Mouse (Mus musculus) ES-CJ7 (cell line): ENCODE data around the gene Rusc1.

Experiments
- DNase-seq: peaks from one replicate; pipeline ENCODE4 v3.0.0; 2011; ENCODE audit warnings: low read depth, low spot score

The Rusc1 gene

DNA sequence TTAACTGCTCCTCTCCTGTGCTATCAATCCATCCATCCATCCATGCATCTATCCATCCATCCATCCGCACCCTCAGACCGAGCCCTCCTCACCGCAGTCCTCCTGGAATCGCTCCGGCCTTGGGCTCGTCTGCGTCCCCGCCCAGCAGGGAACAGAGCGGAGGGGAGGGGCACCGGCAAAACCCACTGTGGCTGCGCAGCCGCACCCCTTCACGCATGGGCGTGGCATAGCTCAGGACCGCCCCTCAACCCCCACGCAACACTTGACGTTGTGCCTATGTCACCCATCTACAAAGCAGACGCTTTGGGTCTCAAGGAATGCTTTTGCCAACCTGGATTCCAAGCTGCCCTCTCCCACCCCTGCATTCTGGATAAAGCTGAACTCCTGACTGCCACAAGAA is at the start of gene Rusc1:
TSS of gene Rusc1 (minus strand) at position 137 of the 400 bp plus-strand sequence.
- peak; percentile 89 for DNase-seq

DNA sequence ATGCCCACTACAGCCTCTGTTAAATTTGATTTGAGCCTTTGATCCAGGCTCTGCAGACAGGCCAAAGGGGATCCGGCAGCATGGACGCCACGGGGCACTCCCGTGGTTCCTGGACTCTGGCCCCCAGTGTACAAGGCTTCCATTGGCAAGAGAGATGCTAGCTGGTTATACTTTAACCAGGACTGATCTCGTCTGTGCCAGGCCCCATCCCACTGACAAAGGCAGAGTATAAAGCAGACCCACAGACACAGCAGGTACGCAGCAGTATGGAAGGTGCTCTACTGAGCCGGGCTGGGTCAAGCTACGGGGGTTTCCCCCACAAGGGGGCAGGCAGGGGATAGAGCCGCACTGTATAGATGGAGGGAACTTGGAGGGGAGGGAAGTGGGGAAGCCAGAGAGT is 43.3 kb upstream of the Rusc1 start:
- DNase-seq = peak; percentile 73

DNA sequence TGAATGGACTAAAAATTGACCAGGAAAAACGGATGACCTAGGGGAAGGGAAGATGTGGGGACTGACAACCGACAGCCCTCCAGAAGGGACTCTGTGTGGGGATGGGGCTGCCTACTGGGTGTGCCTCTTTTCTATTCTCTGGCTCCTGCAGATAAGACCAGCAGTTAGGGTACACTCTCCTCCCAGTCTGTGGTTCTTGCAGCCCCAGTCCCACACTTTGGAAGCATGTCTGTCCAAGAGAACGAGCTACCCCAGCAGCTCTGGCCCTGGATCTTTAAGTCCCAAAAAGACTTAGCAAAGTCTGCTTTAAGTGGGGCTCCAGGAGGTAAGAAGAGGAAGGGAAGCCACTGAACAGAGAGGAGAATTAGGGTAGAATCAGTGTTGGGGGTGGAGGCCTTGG is 42.8 kb upstream of the Rusc1 start, which contains the start of gene Pklr:
TSS of gene Pklr (plus strand) at position 185 of the 400 bp plus-strand sequence.
- DNase-seq = no peak

DNA sequence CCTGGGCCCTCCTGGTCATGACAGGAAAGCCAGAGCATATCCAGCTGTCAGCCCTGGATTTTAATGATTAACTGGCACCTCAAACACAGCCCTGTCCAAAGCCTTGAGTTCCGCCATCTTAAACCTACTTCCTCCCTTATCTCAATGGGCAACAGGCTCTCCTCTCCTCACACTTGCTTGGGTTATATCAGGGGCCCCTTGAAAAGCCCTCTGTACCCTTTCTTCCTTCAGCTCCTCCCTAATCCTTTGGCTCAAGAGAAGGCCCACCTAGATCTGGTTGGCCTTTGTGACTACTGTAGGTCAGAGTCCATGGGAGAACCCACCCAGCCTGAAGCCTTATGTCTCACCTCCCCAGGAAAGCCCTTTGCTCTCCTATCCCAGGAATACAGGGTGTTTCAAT is 40.6 kb upstream of the Rusc1 start:
- DNase-seq = no peak

DNA sequence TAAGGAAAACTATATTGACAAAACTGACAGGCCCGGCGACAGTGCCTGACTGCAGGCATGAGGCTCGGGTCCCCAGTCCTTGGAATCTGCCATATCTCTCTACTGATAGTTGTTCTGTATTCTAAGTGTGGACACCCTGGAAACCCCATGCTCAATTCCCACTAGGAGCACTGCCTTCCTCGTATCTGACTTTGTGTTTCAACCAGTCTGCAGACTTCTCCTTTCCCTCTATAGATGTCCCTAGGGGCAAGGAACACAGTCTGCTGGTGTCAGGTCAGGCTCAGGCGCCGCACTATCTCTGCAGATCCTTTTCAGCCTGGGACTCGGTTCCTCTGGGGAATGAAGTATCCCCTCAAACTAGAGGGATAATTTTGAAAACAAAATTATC is 39.9 kb upstream of the Rusc1 start:
- DNase-seq = no peak

DNA sequence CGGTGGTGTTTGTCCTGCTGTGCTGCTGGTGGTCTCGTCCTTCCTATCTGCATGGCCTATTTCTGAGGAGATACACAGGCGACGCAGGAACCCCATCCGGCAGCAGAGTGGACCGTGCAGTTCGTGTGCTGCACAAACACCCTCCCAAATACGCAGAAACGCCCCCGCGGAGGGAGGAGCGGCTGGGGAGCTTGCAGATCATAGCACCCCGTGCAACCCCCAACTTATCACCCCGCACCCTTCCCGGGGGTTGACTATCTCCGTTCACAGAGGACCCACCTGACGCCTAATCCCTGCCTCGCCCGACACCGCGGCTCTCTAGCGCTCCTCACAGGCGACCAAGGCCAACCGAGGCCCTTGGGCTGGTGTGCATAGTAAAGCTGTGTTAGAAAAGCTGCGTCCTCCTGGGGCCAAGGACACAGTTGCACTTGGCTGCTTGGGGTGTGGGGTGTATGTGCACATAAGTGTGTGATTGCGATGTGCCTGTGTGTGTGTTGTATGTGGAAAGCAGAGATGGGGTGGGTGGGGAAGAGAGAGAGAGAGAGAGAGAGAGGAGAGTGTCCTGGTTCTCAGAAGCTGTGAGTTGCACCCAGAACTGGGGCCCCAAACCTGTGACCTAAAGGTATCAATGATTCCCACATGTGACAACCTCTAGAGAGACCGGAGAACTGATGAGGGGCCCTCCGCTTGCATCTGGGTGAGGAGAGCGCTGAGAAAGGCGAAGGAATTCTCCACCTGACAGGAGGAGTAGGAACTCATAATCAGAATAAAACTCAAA is 39.4 kb upstream of the Rusc1 start:
- DNase-seq = no peak

DNA sequence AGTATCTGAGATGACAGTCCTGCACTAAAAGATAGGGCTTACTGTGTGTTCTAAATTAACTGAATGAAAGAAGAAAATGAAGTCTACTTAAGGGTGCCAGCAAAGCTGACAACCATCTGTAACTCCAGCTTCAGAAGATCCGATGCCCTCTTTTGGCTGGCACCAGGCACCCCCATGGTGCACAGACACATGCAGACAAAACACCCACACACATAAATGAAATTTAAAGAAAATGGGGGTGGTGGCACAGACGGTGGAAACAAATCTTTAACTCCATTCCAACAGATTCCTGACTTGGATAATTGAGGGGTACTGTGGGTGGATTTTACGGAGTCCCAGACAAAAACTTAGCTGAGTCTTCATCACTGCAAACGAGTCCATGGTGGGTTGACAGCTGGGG is 38.7 kb upstream of the Rusc1 start:
- no peak for DNase-seq

DNA sequence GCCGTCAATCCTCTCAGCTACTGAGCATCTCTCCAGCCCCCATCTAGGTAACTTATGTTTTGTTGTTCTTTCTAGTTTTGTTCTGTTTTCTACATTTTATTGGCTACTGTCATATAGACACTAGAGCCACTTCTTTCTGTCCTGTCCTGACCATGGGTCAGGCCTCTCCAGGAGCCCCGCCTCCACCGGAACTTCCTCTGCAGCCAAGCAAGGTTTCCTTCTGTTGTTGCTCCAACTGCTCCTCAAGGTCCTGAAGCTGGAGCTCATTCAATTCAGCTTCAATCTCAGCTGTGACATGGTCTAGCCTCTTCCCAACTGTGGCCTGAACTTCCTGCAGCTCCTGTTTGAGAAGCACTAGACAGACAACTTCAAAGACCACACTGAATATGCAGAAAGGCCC is 36.8 kb upstream of the Rusc1 start:
- no peak for DNase-seq

DNA sequence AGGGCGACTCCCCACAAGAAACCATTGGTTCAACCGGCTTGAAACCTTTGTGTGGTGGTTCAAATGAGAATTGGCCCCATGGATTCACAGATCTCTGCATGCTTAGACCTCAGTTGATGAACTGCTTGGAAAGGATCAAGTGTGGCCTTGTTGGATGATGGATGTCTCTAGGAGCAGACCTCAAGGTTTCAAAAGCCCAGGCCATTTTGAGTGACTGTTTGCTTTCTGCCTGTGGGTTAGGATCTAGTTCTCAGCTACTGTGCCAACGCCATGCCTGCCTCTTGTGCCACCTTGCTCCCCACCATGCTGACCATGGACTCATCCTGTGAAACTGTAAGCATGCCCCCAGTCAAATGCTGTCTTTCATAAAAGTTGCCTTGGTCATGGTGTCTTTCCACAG is 32.9 kb upstream of the Rusc1 start:
- no peak for DNase-seq

DNA sequence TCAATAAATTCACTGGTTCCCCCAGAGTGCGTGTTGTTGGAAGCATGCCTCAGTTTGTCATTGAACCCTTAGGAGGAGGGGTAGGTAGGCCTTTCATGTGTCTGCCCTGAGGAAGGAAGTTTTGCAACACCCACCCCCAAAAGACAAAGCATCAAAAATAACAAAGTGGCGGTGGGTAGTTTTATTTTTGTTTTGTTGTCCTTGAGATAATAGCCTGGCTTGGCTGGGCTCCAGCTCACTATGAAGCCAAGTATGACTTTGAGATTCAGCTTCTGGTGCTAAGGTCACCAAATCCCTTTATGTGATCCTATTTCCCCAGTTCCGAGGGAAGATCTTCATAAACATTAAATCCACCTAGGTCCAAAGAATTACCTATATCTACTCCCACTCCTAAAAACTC is 31.1 kb upstream of the Rusc1 start:
- no peak for DNase-seq

DNA sequence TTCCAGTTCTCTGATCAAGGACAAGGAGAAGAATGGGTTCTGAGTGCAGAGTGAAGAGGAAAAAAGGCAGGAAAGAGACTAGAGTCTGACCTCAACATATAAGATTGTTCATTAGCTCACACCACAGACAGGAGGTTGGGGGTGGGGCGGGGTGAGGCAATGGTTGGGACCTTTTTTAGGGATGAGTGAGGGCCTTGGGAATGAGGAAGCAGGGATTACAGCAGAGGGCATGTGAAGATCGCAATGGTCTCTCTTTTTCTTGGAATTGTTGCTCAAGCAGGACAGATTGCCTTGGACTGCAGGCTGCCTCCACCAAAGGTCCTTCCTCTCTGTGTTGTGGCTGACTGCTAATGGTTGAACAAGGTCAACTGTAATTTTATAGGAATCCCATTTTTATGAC is 30.2 kb upstream of the Rusc1 start:
- no peak for DNase-seq

DNA sequence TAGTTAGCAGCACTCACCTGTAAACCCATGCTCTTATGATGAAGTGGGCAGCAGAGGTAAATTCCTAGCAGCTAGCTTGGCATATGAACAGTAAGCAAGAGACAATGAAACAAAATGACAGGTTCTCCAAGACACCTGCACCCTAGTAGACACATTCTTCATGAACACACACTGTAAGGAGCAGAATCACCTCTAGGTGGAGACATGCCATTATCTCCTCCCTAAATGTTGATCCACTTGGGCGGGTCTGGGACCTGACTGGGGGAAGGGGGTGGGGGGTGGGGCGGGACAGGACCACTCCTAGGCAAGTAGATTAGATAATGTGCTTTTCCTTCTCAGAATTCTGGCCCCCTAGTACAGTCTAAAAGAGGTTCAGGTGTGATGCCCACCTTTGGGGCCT is 22.4 kb upstream of the Rusc1 start:
- peak; percentile 87 for DNase-seq

DNA sequence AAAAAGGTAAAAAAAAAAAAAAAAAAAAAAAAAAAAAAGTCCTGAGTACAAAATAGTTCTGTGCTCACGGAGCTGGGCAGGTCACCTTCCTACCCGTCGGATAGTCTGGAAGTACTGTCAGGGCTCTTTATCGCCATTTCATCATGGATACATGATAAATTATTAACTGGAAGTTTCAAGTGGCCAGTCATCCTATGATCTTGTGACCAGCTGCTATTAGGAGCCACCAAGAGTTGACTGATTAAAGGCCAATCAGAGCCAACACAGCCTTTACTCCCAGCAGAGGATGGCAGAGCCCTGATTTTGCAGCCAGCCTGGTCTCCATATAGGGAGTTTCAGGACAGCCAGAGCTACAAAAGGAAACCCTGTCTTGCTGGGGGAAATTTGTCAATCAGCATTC is 19.9 kb upstream of the Rusc1 start:
- DNase-seq = no peak

DNA sequence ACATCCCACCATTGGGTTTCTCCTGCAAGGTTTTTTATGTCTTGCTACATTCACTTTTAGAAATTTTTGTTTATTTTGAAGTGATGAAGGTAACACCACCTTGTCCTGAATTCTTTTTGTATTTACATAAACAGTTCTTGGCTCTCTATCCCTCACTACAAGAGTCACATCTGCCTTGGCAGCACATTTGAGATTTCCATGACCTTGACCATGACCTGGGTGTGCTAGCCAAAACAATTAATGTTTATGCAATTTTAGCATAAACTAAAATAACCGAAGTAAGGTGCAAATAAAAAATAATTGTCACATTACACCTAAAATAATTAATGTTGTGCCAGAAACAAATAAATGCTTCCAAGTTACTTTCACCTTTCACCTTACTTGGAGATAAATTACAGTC is 15.0 kb upstream of the Rusc1 start:
- no peak for DNase-seq

DNA sequence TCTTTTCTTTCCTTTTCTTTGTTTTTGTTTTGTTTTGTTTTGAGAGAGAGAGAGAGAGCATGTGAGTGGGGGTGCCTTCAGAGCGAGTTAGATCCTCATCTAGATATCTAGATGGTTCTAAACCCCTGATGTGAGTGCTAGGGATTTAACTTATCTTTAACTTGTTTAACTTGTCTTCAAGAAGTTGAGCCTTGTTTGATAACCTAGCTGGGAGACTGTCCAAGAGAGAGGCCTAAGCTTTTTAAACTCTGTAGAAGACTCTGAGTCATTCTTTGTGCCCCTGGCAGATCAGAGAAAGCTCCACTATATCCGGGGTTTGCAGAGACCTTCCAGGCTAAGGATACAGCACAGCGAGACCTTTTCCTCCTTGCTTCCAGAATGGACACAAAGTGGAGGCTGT is 14.4 kb upstream of the Rusc1 start:
- DNase-seq = no peak

DNA sequence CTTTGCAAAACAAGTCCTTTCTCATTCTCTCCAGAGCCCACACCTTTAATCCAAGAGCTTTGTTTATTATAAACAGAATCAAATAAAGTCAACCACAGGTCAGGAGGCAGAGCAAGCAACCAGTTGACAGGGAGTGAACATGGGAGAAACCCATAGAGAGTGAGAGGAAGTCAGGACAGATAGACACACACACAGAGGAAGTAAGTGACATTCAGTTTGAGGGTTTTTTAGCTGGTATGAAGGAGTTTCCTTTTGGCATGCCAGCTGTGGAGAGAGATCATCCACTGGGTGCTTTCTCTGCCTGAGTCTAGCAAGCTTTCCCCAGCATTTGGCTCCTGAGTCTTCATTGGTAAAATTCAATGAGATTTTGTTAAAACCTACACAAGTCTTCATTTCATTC is 13.8 kb upstream of the Rusc1 start:
- DNase-seq = no peak

DNA sequence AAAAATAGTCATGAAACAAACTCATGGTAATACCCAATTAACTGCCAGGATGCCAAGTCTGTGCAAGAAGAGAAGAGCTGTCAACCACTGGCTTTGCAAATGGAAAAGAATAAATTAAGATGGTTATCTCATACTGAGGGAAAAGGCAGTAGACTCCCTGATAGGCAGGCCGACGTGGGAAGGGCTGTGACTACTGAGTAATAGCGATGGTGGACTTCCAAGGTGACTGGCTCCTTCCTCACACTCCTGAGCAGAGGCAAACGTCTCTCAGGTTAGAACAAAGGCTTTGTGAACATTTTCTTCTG is 10.1 kb upstream of the Rusc1 start:
- no peak for DNase-seq

DNA sequence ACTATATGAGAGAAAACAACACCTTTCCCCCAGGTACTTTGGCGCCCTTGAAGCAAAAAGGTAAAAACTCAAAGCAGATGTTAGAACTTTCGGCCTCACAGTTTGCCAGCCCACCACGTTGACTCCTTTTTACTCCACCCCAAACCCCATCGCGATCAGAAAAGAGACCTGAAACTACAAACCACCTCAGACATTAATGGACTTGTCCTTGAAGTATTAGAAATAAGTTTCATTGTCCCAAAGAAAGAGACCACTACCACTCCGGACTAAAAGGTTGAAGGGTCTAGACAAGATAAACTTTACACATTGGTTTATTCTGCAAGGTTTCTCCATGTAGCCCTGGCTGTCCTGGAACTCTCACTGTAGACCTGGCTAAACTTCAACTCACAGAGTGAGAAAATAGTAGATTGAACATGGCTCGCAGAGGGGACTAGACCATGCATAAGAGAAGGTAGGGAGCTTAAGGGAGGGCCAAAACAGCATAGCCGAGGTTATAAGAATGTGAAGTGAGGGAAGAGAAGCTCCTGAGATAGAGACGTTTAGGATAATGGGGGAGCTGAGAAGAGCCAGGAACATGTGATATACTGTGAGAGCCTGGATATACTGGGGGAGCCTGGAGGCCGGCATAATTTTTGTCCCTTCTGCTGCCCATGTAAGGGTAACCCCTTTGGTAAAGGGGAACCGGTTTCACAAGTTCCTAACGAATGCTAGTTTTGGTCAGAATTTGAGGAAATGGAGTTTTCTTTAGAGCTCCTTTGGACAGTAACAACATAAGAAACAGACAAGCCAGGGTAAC is 9.6 kb upstream of the Rusc1 start:
- DNase-seq = no peak

DNA sequence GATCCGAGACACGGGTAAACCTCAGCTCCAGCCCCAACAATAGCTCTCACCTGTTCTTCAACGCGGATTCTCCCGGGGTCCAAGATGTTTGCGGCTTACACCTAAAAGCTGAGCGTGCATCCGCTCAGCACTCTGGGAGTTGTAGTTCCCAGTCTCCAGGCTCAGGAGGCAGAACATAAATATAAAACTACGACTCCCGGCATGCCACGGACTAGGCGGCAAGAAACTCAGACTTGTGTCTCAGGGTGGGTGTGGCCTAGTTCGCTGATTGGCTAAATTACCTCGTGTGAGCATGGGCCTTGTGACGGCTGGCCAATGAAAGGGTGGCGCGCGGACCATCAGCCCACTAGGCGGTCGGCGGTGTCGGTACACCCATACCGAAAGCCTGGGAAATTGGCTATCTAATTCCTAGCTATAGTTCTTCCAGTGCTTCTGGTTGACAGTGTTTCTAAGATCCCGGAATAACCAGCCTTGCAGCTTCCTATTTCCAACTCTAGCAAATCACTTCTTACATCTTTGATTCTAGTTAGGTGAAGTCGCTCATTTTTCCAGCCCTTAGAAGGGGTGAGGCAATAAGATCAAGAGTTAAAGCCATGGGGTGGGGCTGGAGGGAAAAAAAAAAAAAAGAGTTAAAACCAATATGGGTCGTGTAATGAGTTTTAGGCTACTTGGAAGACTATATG is 8.8 kb upstream of the Rusc1 start, which contains the start of gene Fdps:
TSS of gene Fdps (minus strand) at position 148 of the 683 bp plus-strand sequence.
- DNase-seq = peak; percentile 100

DNA sequence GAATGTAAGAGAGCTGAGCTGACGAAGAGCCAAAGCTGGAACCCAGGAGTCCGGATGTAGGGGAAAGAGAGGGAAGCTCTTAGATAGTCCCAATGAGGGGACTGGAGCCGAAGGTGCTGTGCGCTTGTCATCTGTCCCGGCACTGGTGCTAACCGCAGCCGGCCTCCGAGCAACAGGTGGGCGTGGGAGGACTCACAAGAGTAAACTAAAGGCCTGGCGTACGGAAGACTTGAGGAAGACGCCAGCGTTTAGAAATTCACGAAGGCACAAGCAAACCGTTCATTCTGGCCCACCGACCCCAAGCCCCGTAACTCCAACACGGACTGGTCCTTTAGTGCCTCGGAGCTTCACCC is 8.3 kb upstream of the Rusc1 start:
- no peak for DNase-seq

DNA sequence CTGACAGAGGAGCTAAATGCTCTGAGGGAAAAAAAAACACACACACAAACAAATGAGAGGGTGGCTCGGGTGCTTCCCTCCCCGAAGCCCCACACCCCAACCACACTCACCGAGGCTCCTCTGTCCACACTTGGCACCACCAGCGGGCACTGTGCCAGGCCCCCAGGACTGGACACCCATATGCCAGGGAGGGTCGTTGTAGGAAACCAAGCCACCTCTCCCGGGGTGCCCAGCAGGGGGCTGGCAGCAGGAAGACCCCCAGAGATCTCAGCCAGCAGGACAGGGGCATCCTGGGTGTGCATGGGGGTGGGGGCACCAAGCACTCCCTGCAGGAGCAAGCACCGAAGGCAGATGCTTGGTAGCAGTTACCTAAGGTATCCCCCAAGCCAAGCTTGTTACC is 7.7 kb upstream of the Rusc1 start, which contains the start of gene Gm43738:
TSS of gene Gm43738 (minus strand) at position 289 of the 400 bp plus-strand sequence.
- DNase-seq = no peak

DNA sequence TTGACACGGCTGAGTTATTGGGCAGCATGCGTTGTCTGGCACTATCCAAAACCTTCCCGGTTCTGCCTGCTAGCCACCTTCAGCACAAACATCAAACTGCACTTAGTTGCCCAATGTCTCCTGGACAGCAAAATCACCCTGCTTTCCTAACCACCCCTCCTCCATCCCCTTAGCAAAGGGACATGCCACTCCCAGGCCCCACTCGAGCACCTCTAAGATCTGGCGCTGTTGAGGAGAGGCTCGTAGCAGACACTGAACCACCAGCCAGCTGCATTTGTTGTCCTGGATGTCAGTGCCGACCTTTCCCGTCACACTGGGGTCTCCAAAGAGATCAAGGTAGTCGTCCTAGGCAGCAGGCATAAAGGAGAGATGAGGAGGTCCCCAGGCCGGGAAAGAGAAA is 910 bp upstream of the Rusc1 start:
- DNase-seq = no peak
